Mouse (Mus musculus) kidney, adult 2 months (tissue): Measurements from ENCODE around the gene Wdr90.

Experiments
- CTCF ChIP-seq: fragments of 200-500 bp; conservative IDR thresholded peaks from 2 replicates; pipeline ENCODE4 v1.5.1; 2011; ENCODE audit warnings: low read depth, mild to moderate bottlenecking, control low read depth, low read length, moderate library complexity, mixed read lengths; ENCODE audit not compliant: insufficient read depth, insufficient read length
- POLR2A ChIP-seq: fragments of 200-500 bp; IDR thresholded peaks from one replicate; pipeline ENCODE4 v1.6.1; 2011; ENCODE audit warnings: low read depth, low read length, control low read depth

DNA sequence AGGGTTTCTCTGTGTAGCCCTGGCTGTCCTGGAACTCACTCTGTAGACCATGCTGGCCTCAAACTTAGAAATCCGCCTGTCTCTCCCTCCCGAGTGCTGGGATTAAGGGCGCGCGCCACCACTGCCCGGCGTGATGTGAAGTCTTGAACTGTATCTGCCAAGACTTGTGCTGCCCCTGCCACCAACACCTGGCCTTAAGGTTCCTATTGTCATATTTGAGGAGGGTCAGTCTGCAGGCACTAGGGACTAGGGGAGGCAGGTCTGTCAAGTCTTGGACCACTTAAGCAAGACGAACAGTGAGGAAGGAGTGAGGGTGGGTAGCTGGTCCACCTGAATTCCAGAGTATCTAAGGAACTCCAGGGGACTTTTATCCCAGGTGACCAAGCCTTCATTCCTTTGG, 8.2 kb upstream of the Wdr90 start:
- no peak for TF ChIP-seq CTCF
- no peak for TF ChIP-seq POLR2A
